Mouse (Mus musculus) heart, embryonic 14.5 days (tissue): Measurements from ENCODE around the gene Scd1. TPM values are rescaled to one million over a fixed set of nuclear protein-coding genes. Genes with fewer than 3 reads are reported as not detected.
"Not testable (repeated sequence)": the region's sequence is repeated elsewhere in the genome, so short reads cannot be mapped to it uniquely, and the experiment has no call there.

Experiments
- ATAC-seq: fragments of 200-750 bp; cut with Nextera tagmentation; 2 replicates; pipeline ENCODE4 v1.8.0; 2017; ENCODE audit warnings: low read depth, moderate TSS enrichment; ENCODE audit not compliant: insufficient number of reproducible peaks, insufficient read depth, low FRiP score
- H3K27ac ChIP-seq, 2 experiments: fragments of 200-500 bp in 1 of 2; fragments of 300-500 bp in 1 of 2; sonication (generic) in 1 of 2; replicated peaks in 1 of 2; 2 replicates each; pipeline ENCODE4 v1.5.1; 2012 to 2014; ENCODE audit warnings: low read depth in 2 of 2, low read length in 2 of 2, control low read depth in 1 of 2, mild to moderate bottlenecking in 1 of 2, mixed read lengths in 1 of 2; ENCODE audit not compliant: control insufficient read depth in 1 of 2, insufficient read depth in 1 of 2
- H3K27me3 ChIP-seq: fragments of 300-500 bp; sonication (generic); 2 replicates; pipeline ENCODE4 v1.6.1; 2014; ENCODE audit warnings: mild to moderate bottlenecking, low read length, control low read depth; ENCODE audit not compliant: control insufficient read depth, insufficient read depth
- H3K36me3 ChIP-seq: fragments of 300-500 bp; sonication (generic); 2 replicates; pipeline ENCODE4 v1.6.1; 2014; ENCODE audit warnings: mild to moderate bottlenecking, control low read depth, low read length, mixed read lengths; ENCODE audit not compliant: control insufficient read depth, insufficient read depth
- H3K4me1 ChIP-seq, 2 experiments: fragments of 200-500 bp in 1 of 2; fragments of 300-500 bp in 1 of 2; sonication (generic) in 1 of 2; 2 replicates each; pipeline ENCODE4 v1.6.1; 2012 to 2014; ENCODE audit warnings: low read length in 2 of 2, control low read depth in 1 of 2, mixed read lengths in 1 of 2; ENCODE audit not compliant: control insufficient read depth in 2 of 2, insufficient read depth in 2 of 2
- H3K4me2 ChIP-seq: fragments of 300-500 bp; sonication (generic); 2 replicates; pipeline ENCODE4 v1.6.1; 2014; ENCODE audit warnings: mild to moderate bottlenecking, low read length
- H3K4me3 ChIP-seq, 2 experiments: fragments of 200-500 bp in 1 of 2; fragments of 300-500 bp in 1 of 2; sonication (generic) in 1 of 2; 2 replicates each; pipeline ENCODE4 v1.5.1; 2012 to 2014; ENCODE audit warnings: low read length in 2 of 2, mild to moderate bottlenecking in 2 of 2, control low read depth in 1 of 2, low read depth in 1 of 2, moderate library complexity in 1 of 2; ENCODE audit not compliant: control insufficient read depth in 1 of 2, insufficient read depth in 1 of 2
- H3K9ac ChIP-seq: fragments of 300-500 bp; sonication (generic); 2 replicates; pipeline ENCODE4 v1.6.1; 2014; ENCODE audit warnings: mild to moderate bottlenecking, low read length
- H3K9me3 ChIP-seq: fragments of 300-500 bp; sonication (generic); 2 replicates; pipeline ENCODE4 v1.6.1; 2016; ENCODE audit warnings: low read length, control low read depth; ENCODE audit not compliant: control insufficient read depth
- WGBS: fragments of 180-500 bp; shearing (Covaris S2); extraction: QIAGEN DNeasy Blood & Tissue Kit; methylation state at CpG from one replicate; pipeline ENCODE4 v1.1.7; 2014; 5-methylcytosine and 5-hydroxymethylcytosine counted together
- polyA plus RNA-seq: library from polyadenylated mRNA; unstranded; fragments of >200 nt; fragmentation: Nextera tagmentation; extraction: Ambion mirVana; gene quantifications from 2 replicates; pipeline ENCODE4 v1.2.1, GENCODE M21; 2014

Scd1 gene
- polyA plus RNA-seq, 1 experiment from 2014 or later = 1.0 TPM

- no peak overlapping the region for H3K9ac ChIP-seq
Measured at GRCm38 (mm10) chr19:44377629-44378375, 29.9 kb downstream of the Scd1 start.

DNA sequence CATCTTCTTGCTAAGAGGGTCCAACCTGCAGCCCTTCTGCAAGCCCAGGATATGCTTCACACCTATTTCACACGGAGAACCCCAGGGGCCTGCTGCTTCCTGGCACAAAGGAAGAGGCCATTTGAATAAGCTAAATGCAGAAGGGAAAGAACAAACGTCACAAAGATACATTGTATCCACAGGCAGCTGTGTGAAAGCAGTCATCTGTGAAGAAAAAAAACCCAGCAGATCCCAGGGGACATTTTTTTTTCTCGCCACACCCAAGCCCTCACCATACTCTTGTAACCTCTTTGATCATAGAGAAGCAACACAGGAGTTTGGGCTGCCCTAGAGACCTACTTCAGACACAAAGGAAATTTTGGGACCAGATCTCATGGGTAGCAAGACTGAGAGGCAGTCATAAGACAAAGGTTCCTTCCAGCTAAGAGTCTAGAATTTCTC lies 31.1 kb downstream of the Scd1 start:
- WGBS = 45% methylated on average over 3 of the region's 3 CpGs
- Histone ChIP-seq H3K27me3 (peaks cover 4% of the 10 kb centered on the region; the same call in 1 of the 2 replicates), H3K4me3 (no peak overlapping the region), H3K27ac (no peak overlapping the region), H3K4me1 (no peaks in the 10 kb centered on the region), H3K36me3 (no peaks in the 10 kb centered on the region), H3K9me3 (no peaks in the 10 kb centered on the region), H3K4me2 (no peak overlapping the region), H3K9ac (no peak overlapping the region)
- ATAC-seq = no peak

More at GRCm38 (mm10) chr19:44377629-44378375, 29.9 kb downstream of the Scd1 start:
- H3K4me1 ChIP-seq = no peaks in the 10 kb centered on the region
- H3K4me3 ChIP-seq = no peak overlapping the region
- no peak overlapping the region for H3K27ac ChIP-seq
- no peak overlapping the region for H3K4me2 ChIP-seq
- WGBS = 39% methylated on average over 5 of the region's 5 CpGs
- no peaks in the 10 kb centered on the region for H3K27me3 ChIP-seq
- ATAC-seq = no peak
- H3K36me3 ChIP-seq = no peaks in the 10 kb centered on the region
- H3K9me3 ChIP-seq = no peaks in the 10 kb centered on the region

GRCm38 (mm10) chr19:44372969-44373368 lies 34.7 kb downstream of the Scd1 start:
- ATAC-seq = peak; percentile 76
- no peaks in the 10 kb centered on the region for H3K36me3 ChIP-seq
- H3K27ac ChIP-seq = no peak overlapping the region
- 13% methylated on average over 6 of the region's 6 CpGs for WGBS
- H3K27me3 ChIP-seq = peaks cover 4% of the 10 kb centered on the region; the same call in 1 of the 2 replicates
- no peak overlapping the region for H3K4me2 ChIP-seq
- no peaks in the 10 kb centered on the region for H3K4me1 ChIP-seq
- H3K9ac ChIP-seq = no peak overlapping the region
- no peaks in the 10 kb centered on the region for H3K9me3 ChIP-seq
- H3K4me3 ChIP-seq = no peak overlapping the region

DNA sequence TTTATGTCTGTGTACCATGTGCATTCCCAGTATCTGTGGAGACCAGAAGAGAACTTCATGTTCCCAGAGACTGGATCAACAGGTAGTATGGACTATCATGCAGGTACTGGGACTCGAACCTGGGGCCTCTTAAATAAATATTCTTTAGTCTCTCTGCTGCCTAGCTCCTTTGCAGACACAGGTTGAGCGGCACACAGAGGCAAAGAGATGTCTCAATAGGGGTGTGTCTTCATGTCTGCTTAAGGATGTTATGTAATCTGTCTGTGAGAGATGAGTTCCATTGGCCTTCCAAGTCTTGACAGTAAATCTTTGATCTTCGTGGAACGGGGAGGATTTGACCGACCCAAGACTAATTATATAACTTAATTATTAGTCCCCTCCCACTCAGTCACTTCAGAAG lies 37.4 kb downstream of the Scd1 start:
- no peak overlapping the region for H3K4me3 ChIP-seq
- peaks cover 4% of the 10 kb centered on the region; the same call in 1 of the 2 replicates for H3K27me3 ChIP-seq
- no peak overlapping the region for H3K27ac ChIP-seq
- 68% methylated on average over 5 of the region's 5 CpGs for WGBS
- no peaks in the 10 kb centered on the region for H3K4me1 ChIP-seq
- no peak for ATAC-seq
- H3K36me3 ChIP-seq = no peaks in the 10 kb centered on the region
- H3K4me2 ChIP-seq = no peak overlapping the region
- H3K9ac ChIP-seq = no peak overlapping the region
- H3K9me3 ChIP-seq = no peaks in the 10 kb centered on the region

DNA sequence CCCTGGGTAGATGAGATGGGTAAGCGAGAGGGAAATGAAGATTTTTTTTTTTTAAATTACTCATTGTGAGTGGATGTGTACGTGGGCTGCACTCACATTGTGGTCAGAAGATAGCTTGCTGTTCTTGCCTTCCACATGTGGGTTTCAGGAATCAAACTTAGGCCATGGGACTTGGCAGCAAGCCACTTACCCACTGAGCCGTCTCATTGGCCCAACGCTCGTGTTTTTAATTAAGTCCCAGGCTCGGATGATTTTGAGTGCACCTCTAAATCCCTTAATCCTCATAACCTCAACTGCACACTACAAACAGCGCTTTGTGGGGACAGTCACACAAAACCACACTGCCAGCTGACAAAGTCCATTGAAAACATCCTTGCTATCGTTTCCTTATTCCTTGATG lies 38.3 kb downstream of the Scd1 start:
- Histone ChIP-seq H3K9ac (no peak overlapping the region), H3K9me3 (no peaks in the 10 kb centered on the region), H3K4me1 (no peaks in the 10 kb centered on the region), H3K36me3 (no peaks in the 10 kb centered on the region), H3K4me3 (no peak overlapping the region), H3K27me3 (peaks cover 4% of the 10 kb centered on the region; the same call in 1 of the 2 replicates), H3K27ac (no peak overlapping the region), H3K4me2 (no peak overlapping the region)
- no peak for ATAC-seq
- WGBS = 73% methylated on average over 8 of the region's 8 CpGs

- not testable (repeated sequence) for H3K9ac ChIP-seq, H3K4me2 ChIP-seq, H3K4me1 ChIP-seq, H3K4me3 ChIP-seq, H3K9me3 ChIP-seq, H3K27ac ChIP-seq, H3K36me3 ChIP-seq, ATAC-seq, H3K27me3 ChIP-seq
- 87% methylated on average over 10 of the region's 10 CpGs for WGBS
Measured at GRCm38 (mm10) chr19:44367076-44367475, 40.6 kb downstream of the Scd1 start.

DNA sequence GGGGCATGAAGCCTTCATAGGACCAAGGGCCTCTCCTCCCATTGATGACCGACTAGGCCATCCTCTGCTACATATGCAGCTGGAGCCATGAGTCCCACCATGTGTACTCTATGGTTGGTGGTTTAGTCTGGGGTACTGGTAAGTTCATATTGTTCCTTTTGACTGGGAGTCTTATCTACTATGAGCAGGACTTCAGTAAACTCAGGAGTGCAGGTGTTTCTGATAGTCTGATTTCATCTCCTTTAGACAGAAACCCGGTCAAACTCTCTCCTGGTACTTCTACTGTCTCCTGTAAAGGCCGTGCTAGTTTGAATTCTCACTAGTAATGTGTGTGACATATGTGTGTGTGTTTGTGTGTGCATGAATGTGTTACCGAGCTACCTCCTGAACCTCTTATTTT lies 41.9 kb downstream of the Scd1 start:
- Histone ChIP-seq H3K9ac (no peak overlapping the region), H3K27ac (no peak overlapping the region), H3K4me3 (no peak overlapping the region), H3K27me3 (no peaks in the 10 kb centered on the region), H3K9me3 (no peaks in the 10 kb centered on the region), H3K36me3 (no peaks in the 10 kb centered on the region), H3K4me1 (no peaks in the 10 kb centered on the region), H3K4me2 (no peak overlapping the region)
- ATAC-seq = no peak
- 81% methylated on average over 4 of the region's 4 CpGs for WGBS

DNA sequence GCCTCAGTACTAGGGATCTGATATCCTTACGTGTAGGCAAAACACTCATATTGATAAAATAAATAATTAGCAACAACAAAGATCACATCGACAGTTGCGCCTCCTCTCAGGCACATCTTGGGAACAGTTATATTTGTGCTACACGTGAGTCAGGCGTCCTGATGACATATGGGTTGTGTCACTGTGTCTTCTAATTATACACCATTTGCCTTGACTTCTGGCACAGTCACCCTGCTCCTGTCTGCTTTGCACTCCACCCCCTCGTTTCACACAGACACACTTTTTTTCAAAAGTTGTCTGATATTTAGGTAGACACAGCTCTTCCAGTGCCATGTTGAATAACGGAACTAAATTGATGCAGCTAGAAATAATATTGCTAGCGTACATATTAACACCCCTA lies 43.6 kb downstream of the Scd1 start:
- H3K36me3 ChIP-seq = no peaks in the 10 kb centered on the region

More for the DNA sequence above, 43.6 kb downstream of the Scd1 start:
- Histone ChIP-seq H3K27me3 (no peaks in the 10 kb centered on the region), H3K4me2 (no peak overlapping the region), H3K4me3 (no peak overlapping the region), H3K9me3 (no peaks in the 10 kb centered on the region), H3K27ac (no peak overlapping the region), H3K9ac (no peak overlapping the region), H3K4me1 (no peaks in the 10 kb centered on the region)
- WGBS = 70% methylated on average over 8 of the region's 8 CpGs
- no peak for ATAC-seq
